Mouse (Mus musculus) myocyte (in vitro differentiated cells): Measurements from ENCODE around the gene Cog2. TPM values are rescaled to one million over a fixed set of nuclear protein-coding genes. Genes with fewer than 3 reads are reported as not detected.

Experiments
- H3K27me3 ChIP-seq: one replicate; pipeline ENCODE4 v1.6.1; 2011; ENCODE audit not compliant: control insufficient read depth, insufficient read depth, insufficient read length
- H3K36me3 ChIP-seq: one replicate; pipeline ENCODE4 v1.6.1; 2011; ENCODE audit not compliant: control insufficient read depth, insufficient read depth
- H3K4me2 ChIP-seq: one replicate; pipeline ENCODE4 v1.6.1; 2011; ENCODE audit warnings: low read depth, control low read depth
- H3K4me3 ChIP-seq: one replicate; pipeline ENCODE4 v1.5.1; 2011; ENCODE audit warnings: mild to moderate bottlenecking, control low read depth, moderate library complexity
- H3K79me2 ChIP-seq: one replicate; pipeline ENCODE4 v1.6.1; 2011; ENCODE audit not compliant: control insufficient read depth, insufficient read depth
- H3ac ChIP-seq: one replicate; pipeline ENCODE4 v1.6.1; 2011; ENCODE audit not compliant: control insufficient read depth, insufficient read length
- CEBPB ChIP-seq: IDR thresholded peaks from 2 replicates; pipeline ENCODE4 v1.6.1; 2011; ENCODE audit warnings: mild to moderate bottlenecking, moderate library complexity; ENCODE audit not compliant: poor library complexity, insufficient read depth, severe bottlenecking
- E2F4 ChIP-seq: IDR thresholded peaks from one replicate; pipeline ENCODE4 v1.6.1; 2011; ENCODE audit warnings: mild to moderate bottlenecking, control low read depth, moderate library complexity; ENCODE audit not compliant: insufficient read depth
- MAX ChIP-seq: IDR thresholded peaks from one replicate; pipeline ENCODE4 v1.6.1; 2011; ENCODE audit warnings: low read depth, mild to moderate bottlenecking, control low read depth
- MYOD1 ChIP-seq, 3 experiments: IDR thresholded peaks; one replicate each; pipeline ENCODE4 v1.6.1; 2011; ENCODE audit warnings: control low read depth in 2 of 3, low read depth in 2 of 3, mild to moderate bottlenecking in 2 of 3, moderate library complexity in 1 of 3; ENCODE audit not compliant: insufficient read length in 2 of 3, control insufficient read depth in 1 of 3
- MYOG ChIP-seq, 3 experiments: IDR thresholded peaks; one replicate each; pipeline ENCODE4 v1.6.1; 2011; ENCODE audit warnings: control low read depth in 2 of 3, low read depth in 2 of 3, mild to moderate bottlenecking in 2 of 3; ENCODE audit not compliant: insufficient read length in 2 of 3, control insufficient read depth in 1 of 3, insufficient read depth in 1 of 3
- POLR2A ChIP-seq: IDR thresholded peaks from one replicate; pipeline ENCODE4 v1.6.1; 2011; ENCODE audit warnings: low read depth, mild to moderate bottlenecking, control low read depth, moderate library complexity; ENCODE audit not compliant: insufficient read length
- POLR2AphosphoS2 ChIP-seq: IDR thresholded peaks from one replicate; pipeline ENCODE4 v1.6.1; 2011; ENCODE audit warnings: low read depth, control low read depth; ENCODE audit not compliant: insufficient read length
- REST ChIP-seq: IDR thresholded peaks from one replicate; pipeline ENCODE4 v1.6.1; 2011; ENCODE audit warnings: mild to moderate bottlenecking, control low read depth, moderate library complexity; ENCODE audit not compliant: insufficient read depth, insufficient read length
- SRF ChIP-seq: IDR thresholded peaks from one replicate; pipeline ENCODE4 v1.6.1; 2011; ENCODE audit warnings: low read depth; ENCODE audit not compliant: control insufficient read depth, insufficient read length
- TCF12 ChIP-seq: IDR thresholded peaks from one replicate; pipeline ENCODE4 v1.6.1; 2011; ENCODE audit warnings: mild to moderate bottlenecking, control low read depth; ENCODE audit not compliant: poor library complexity, insufficient read depth, severe bottlenecking
- TCF3 ChIP-seq: IDR thresholded peaks from one replicate; pipeline ENCODE4 v1.6.1; 2011; ENCODE audit warnings: low read depth, control low read depth; ENCODE audit not compliant: insufficient read length
- USF1 ChIP-seq: IDR thresholded peaks from one replicate; pipeline ENCODE4 v1.6.1; 2011; ENCODE audit warnings: low read depth, mild to moderate bottlenecking, control low read depth, moderate library complexity
- polyA plus RNA-seq: library from polyadenylated mRNA; unstranded; fragments of >200 nt; fragmentation: generic; extraction: Trizol; gene quantifications from one replicate; pipeline ENCODE4 v1.2.1, GENCODE M21; 2012; ENCODE audit warnings: missing spikeins

The Cog2 gene
- polyA plus RNA-seq, 1 experiment = 26.3 TPM

GRCm38 (mm10) chr8:124546371-124546770 is 25.8 kb downstream of the Cog2 start:
- Histone ChIP-seq H3K4me2 (no peak overlapping the region), H3ac (no peak overlapping the region), H3K79me2 (no peaks in the 10 kb centered on the region), H3K4me3 (no peak overlapping the region), H3K36me3 (peaks cover 2% of the 10 kb centered on the region), H3K27me3 (no peaks in the 10 kb centered on the region)
- no peak for TF ChIP-seq TCF12
- TF ChIP-seq SRF = no peak
- TF ChIP-seq E2F4 = no peak
- no peak for TF ChIP-seq REST
- TF ChIP-seq POLR2AphosphoS2 = no peak
- TF ChIP-seq CEBPB = no peak
- no peak for TF ChIP-seq MAX
- TF ChIP-seq POLR2A = no peak
- TF ChIP-seq USF1 = no peak
- TF ChIP-seq MYOD1 (IDR thresholded peaks at IDR 0.05; ENCODE audit: control insufficient read depth in 1 of 3, insufficient read length in 2 of 3, low read depth in 2 of 3) = no peak
- TF ChIP-seq MYOG (IDR thresholded peaks at IDR 0.05; ENCODE audit: control insufficient read depth in 1 of 3, insufficient read depth in 1 of 3, insufficient read length in 2 of 3, low read depth in 2 of 3) = no peak
- TF ChIP-seq TCF3 = no peak

DNA sequence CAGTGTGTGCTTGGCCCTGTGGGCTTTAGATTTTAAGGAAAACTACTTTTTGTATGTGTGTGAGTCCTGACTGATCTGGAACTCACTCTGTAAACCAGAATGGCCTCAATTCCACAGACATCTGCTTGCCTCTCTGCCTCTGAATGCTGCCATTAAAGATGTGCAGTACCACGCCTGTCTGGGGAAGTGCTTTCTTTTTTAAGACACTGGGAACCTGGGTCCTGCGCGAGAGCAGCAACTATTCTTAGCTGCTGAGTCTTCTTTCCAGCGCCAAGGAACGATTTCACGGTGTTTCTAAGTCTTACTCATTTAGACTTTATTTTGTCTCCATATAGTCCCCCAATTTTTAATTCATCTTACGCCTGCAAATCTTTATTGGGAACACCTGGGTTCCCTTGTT is 26.2 kb downstream of the Cog2 start:
- Histone ChIP-seq H3K27me3 (no peaks in the 10 kb centered on the region), H3K79me2 (no peaks in the 10 kb centered on the region), H3K4me2 (no peak overlapping the region), H3ac (no peak overlapping the region), H3K36me3 (no peaks in the 10 kb centered on the region), H3K4me3 (no peak overlapping the region)
- no peak for TF ChIP-seq MAX
- TF ChIP-seq REST = no peak
- no peak for TF ChIP-seq MYOD1 (IDR thresholded peaks at IDR 0.05; ENCODE audit: control insufficient read depth in 1 of 3, insufficient read length in 2 of 3, low read depth in 2 of 3)
- no peak for TF ChIP-seq SRF
- no peak for TF ChIP-seq TCF3
- TF ChIP-seq E2F4 = no peak
- no peak for TF ChIP-seq CEBPB
- no peak for TF ChIP-seq POLR2A
- TF ChIP-seq POLR2AphosphoS2 = no peak
- no peak for TF ChIP-seq MYOG (IDR thresholded peaks at IDR 0.05; ENCODE audit: control insufficient read depth in 1 of 3, insufficient read depth in 1 of 3, insufficient read length in 2 of 3, low read depth in 2 of 3)
- no peak for TF ChIP-seq TCF12
- TF ChIP-seq USF1 = no peak

GRCm38 (mm10) chr8:124547269-124547668 is 26.7 kb downstream of the Cog2 start:
- no peaks in the 10 kb centered on the region for H3K27me3 ChIP-seq
- TF ChIP-seq CEBPB = no peak
- no peak for TF ChIP-seq TCF12
- no peak overlapping the region for H3K4me2 ChIP-seq
- H3K79me2 ChIP-seq = no peaks in the 10 kb centered on the region
- no peaks in the 10 kb centered on the region for H3K36me3 ChIP-seq
- no peak overlapping the region for H3K4me3 ChIP-seq
- H3ac ChIP-seq = no peak overlapping the region

GRCm38 (mm10) chr8:124548187-124548586 is 27.6 kb downstream of the Cog2 start:
- TF ChIP-seq POLR2AphosphoS2 (no peak), USF1 (no peak), MAX (no peak), MYOD1 (IDR thresholded peaks at IDR 0.05; ENCODE audit: control insufficient read depth in 1 of 3, insufficient read length in 2 of 3, low read depth in 2 of 3) (no peak), REST (no peak), SRF (no peak), TCF3 (no peak), MYOG (IDR thresholded peaks at IDR 0.05; ENCODE audit: control insufficient read depth in 1 of 3, insufficient read depth in 1 of 3, insufficient read length in 2 of 3, low read depth in 2 of 3) (no peak)
- H3K36me3 ChIP-seq = no peaks in the 10 kb centered on the region

GRCm38 (mm10) chr8:124551011-124551661 is 30.6 kb downstream of the Cog2 start:
- Histone ChIP-seq H3ac (no peak overlapping the region), H3K4me2 (no peak overlapping the region), H3K79me2 (no peaks in the 10 kb centered on the region), H3K27me3 (no peaks in the 10 kb centered on the region), H3K36me3 (no peaks in the 10 kb centered on the region), H3K4me3 (no peak overlapping the region)
- TF ChIP-seq TCF12 (no peak), MYOG (IDR thresholded peaks at IDR 0.05; ENCODE audit: control insufficient read depth in 1 of 3, insufficient read depth in 1 of 3, insufficient read length in 2 of 3, low read depth in 2 of 3) (no peak), REST (no peak), TCF3 (no peak), USF1 (no peak), CEBPB (no peak), E2F4 (no peak), SRF (no peak), MAX (no peak), MYOD1 (IDR thresholded peaks at IDR 0.05; ENCODE audit: control insufficient read depth in 1 of 3, insufficient read length in 2 of 3, low read depth in 2 of 3) (no peak), POLR2AphosphoS2 (no peak), POLR2A (no peak)

More at GRCm38 (mm10) chr8:124548187-124548586, 27.6 kb downstream of the Cog2 start:
- Histone ChIP-seq H3ac (no peak overlapping the region), H3K27me3 (no peaks in the 10 kb centered on the region), H3K4me2 (no peak overlapping the region), H3K4me3 (no peak overlapping the region), H3K79me2 (no peaks in the 10 kb centered on the region)
